Mouse (Mus musculus): ENCODE data around the gene Hcfc2. TPM values are rescaled to one million over a fixed set of nuclear protein-coding genes. Genes with fewer than 3 reads are reported as not detected.

The Hcfc2 gene
- polyA plus RNA-seq, 1 experiment from 2014 or later = 26.3 TPM

GRCm38 (mm10) chr10:82771595-82772170 lies 75.7 kb downstream of the Hcfc2 start:
- Histone ChIP-seq H3K36me3 (ENCODE audit: control insufficient read depth, insufficient read depth, low read length) (no peaks in the 10 kb centered on the region), H3K4me3 (ENCODE audit: low read depth, low read length) (no peak overlapping the region), H3K4me1 (replicated peaks; ENCODE audit: control insufficient read depth, insufficient read depth, low read length) (no peaks in the 10 kb centered on the region), H3K9ac (ENCODE audit: low read length) (no peak overlapping the region), H3K27ac (ENCODE audit: low read depth) (no peak overlapping the region), H3K27me3 (replicated peaks; ENCODE audit: control insufficient read depth, insufficient read depth, low read length) (no peaks in the 10 kb centered on the region), H3K9me3 (ENCODE audit: control insufficient read depth, low read length) (no peaks in the 10 kb centered on the region), H3K4me2 (ENCODE audit: low read length) (no peak overlapping the region)
- 73% methylated on average over 9 of the region's 9 CpGs for WGBS
- no peak for ATAC-seq (replicated peaks; ENCODE audit: low FRiP score, low TSS enrichment, low read depth)
- no peak for DNase-seq (ENCODE audit: low spot score)

- Histone ChIP-seq H3K4me3 (ENCODE audit: low read depth, low read length) (no peak overlapping the region), H3K36me3 (ENCODE audit: control insufficient read depth, insufficient read depth, low read length) (no peaks in the 10 kb centered on the region), H3K9me3 (ENCODE audit: control insufficient read depth, low read length) (no peaks in the 10 kb centered on the region), H3K4me1 (replicated peaks; ENCODE audit: control insufficient read depth, insufficient read depth, low read length) (no peaks in the 10 kb centered on the region), H3K27me3 (replicated peaks; ENCODE audit: control insufficient read depth, insufficient read depth, low read length) (no peaks in the 10 kb centered on the region), H3K4me2 (ENCODE audit: low read length) (no peak overlapping the region), H3K27ac (ENCODE audit: low read depth) (no peak overlapping the region), H3K9ac (ENCODE audit: low read length) (no peak overlapping the region)
- WGBS = 93% methylated on average over 5 of the region's 5 CpGs
- ATAC-seq (replicated peaks; ENCODE audit: low FRiP score, low TSS enrichment, low read depth) (no peak), DNase-seq (ENCODE audit: low spot score) (no peak)
Observed at GRCm38 (mm10) chr10:82774841-82775240, 78.9 kb downstream of the Hcfc2 start.

- H3K9ac ChIP-seq (ENCODE audit: low read length) = no peak overlapping the region
- H3K36me3 ChIP-seq (ENCODE audit: control insufficient read depth, insufficient read depth, low read length) = no peaks in the 10 kb centered on the region
- no peak overlapping the region for H3K4me2 ChIP-seq (ENCODE audit: low read length)
- ATAC-seq (replicated peaks; ENCODE audit: low FRiP score, low TSS enrichment, low read depth) (no peak), DNase-seq (ENCODE audit: low spot score) (no peak)
- 75% methylated on average over 2 of the region's 2 CpGs for WGBS
- no peaks in the 10 kb centered on the region for H3K4me1 ChIP-seq (replicated peaks; ENCODE audit: control insufficient read depth, insufficient read depth, low read length)
- no peaks in the 10 kb centered on the region for H3K9me3 ChIP-seq (ENCODE audit: control insufficient read depth, low read length)
- no peak overlapping the region for H3K4me3 ChIP-seq (ENCODE audit: low read depth, low read length)
- no peaks in the 10 kb centered on the region for H3K27me3 ChIP-seq (replicated peaks; ENCODE audit: control insufficient read depth, insufficient read depth, low read length)
- H3K27ac ChIP-seq (ENCODE audit: low read depth) = no peak overlapping the region
Observed at GRCm38 (mm10) chr10:82777075-82777474, 81.1 kb downstream of the Hcfc2 start.

- H3K27ac ChIP-seq (ENCODE audit: low read depth) = no peak overlapping the region
- H3K9me3 ChIP-seq (ENCODE audit: control insufficient read depth, low read length) = no peaks in the 10 kb centered on the region
- H3K9ac ChIP-seq (ENCODE audit: low read length) = no peak overlapping the region
- ATAC-seq (replicated peaks; ENCODE audit: low FRiP score, low TSS enrichment, low read depth) = peak; percentile 36; the same call in 1 of the 2 replicates
- peak; percentile 59 for DNase-seq (ENCODE audit: low spot score)
- WGBS = 29% methylated on average over 13 of the region's 13 CpGs
- H3K36me3 ChIP-seq (ENCODE audit: control insufficient read depth, insufficient read depth, low read length) = no peaks in the 10 kb centered on the region
- no peak overlapping the region for H3K4me2 ChIP-seq (ENCODE audit: low read length)
- no peaks in the 10 kb centered on the region for H3K27me3 ChIP-seq (replicated peaks; ENCODE audit: control insufficient read depth, insufficient read depth, low read length)
- H3K4me1 ChIP-seq (replicated peaks; ENCODE audit: control insufficient read depth, insufficient read depth, low read length) = no peaks in the 10 kb centered on the region
- H3K4me3 ChIP-seq (ENCODE audit: low read depth, low read length) = no peak overlapping the region
Observed at GRCm38 (mm10) chr10:82777886-82778285, 81.9 kb downstream of the Hcfc2 start.

- Histone ChIP-seq H3K4me3 (ENCODE audit: low read depth, low read length) (no peak overlapping the region), H3K27ac (ENCODE audit: low read depth) (no peak overlapping the region), H3K36me3 (ENCODE audit: control insufficient read depth, insufficient read depth, low read length) (no peaks in the 10 kb centered on the region), H3K27me3 (replicated peaks; ENCODE audit: control insufficient read depth, insufficient read depth, low read length) (no peaks in the 10 kb centered on the region), H3K4me2 (ENCODE audit: low read length) (no peak overlapping the region), H3K4me1 (replicated peaks; ENCODE audit: control insufficient read depth, insufficient read depth, low read length) (no peaks in the 10 kb centered on the region), H3K9me3 (ENCODE audit: control insufficient read depth, low read length) (no peaks in the 10 kb centered on the region), H3K9ac (ENCODE audit: low read length) (no peak overlapping the region)
- ATAC-seq (replicated peaks; ENCODE audit: low FRiP score, low TSS enrichment, low read depth) (no peak), DNase-seq (ENCODE audit: low spot score) (no peak)
- 83% methylated on average over 8 of the region's 8 CpGs for WGBS
Observed at GRCm38 (mm10) chr10:82778791-82779549, 83.0 kb downstream of the Hcfc2 start.

GRCm38 (mm10) chr10:82779831-82780230 lies 83.9 kb downstream of the Hcfc2 start:
- WGBS = 98% methylated on average over 14 of the region's 14 CpGs

GRCm38 (mm10) chr10:82780322-82780721 lies 84.4 kb downstream of the Hcfc2 start:
- ATAC-seq (replicated peaks; ENCODE audit: low FRiP score, low TSS enrichment, low read depth) = no peak

More at GRCm38 (mm10) chr10:82779831-82780230, 83.9 kb downstream of the Hcfc2 start:
- H3K4me2 ChIP-seq (ENCODE audit: low read length) = no peak overlapping the region
- H3K9me3 ChIP-seq (ENCODE audit: control insufficient read depth, low read length) = no peaks in the 10 kb centered on the region
- no peaks in the 10 kb centered on the region for H3K27me3 ChIP-seq (replicated peaks; ENCODE audit: control insufficient read depth, insufficient read depth, low read length)
- no peak overlapping the region for H3K4me3 ChIP-seq (ENCODE audit: low read depth, low read length)
- H3K4me1 ChIP-seq (replicated peaks; ENCODE audit: control insufficient read depth, insufficient read depth, low read length) = no peaks in the 10 kb centered on the region
- no peaks in the 10 kb centered on the region for H3K36me3 ChIP-seq (ENCODE audit: control insufficient read depth, insufficient read depth, low read length)
- no peak overlapping the region for H3K27ac ChIP-seq (ENCODE audit: low read depth)
- DNase-seq (ENCODE audit: low spot score) = no peak
- no peak overlapping the region for H3K9ac ChIP-seq (ENCODE audit: low read length)
- ATAC-seq (replicated peaks; ENCODE audit: low FRiP score, low TSS enrichment, low read depth) = no peak

GRCm38 (mm10) chr10:82780816-82781215 lies 84.9 kb downstream of the Hcfc2 start:
- Histone ChIP-seq H3K4me1 (replicated peaks; ENCODE audit: control insufficient read depth, insufficient read depth, low read length) (no peaks in the 10 kb centered on the region), H3K4me3 (ENCODE audit: low read depth, low read length) (no peak overlapping the region), H3K9ac (ENCODE audit: low read length) (no peak overlapping the region), H3K36me3 (ENCODE audit: control insufficient read depth, insufficient read depth, low read length) (no peaks in the 10 kb centered on the region), H3K27ac (ENCODE audit: low read depth) (no peak overlapping the region), H3K4me2 (ENCODE audit: low read length) (no peak overlapping the region), H3K9me3 (ENCODE audit: control insufficient read depth, low read length) (no peaks in the 10 kb centered on the region), H3K27me3 (replicated peaks; ENCODE audit: control insufficient read depth, insufficient read depth, low read length) (no peaks in the 10 kb centered on the region)
- ATAC-seq (replicated peaks; ENCODE audit: low FRiP score, low TSS enrichment, low read depth) (no peak), DNase-seq (ENCODE audit: low spot score) (no peak)

More at GRCm38 (mm10) chr10:82780322-82780721, 84.4 kb downstream of the Hcfc2 start:
- H3K27ac ChIP-seq (ENCODE audit: low read depth) = no peak overlapping the region
- no peak overlapping the region for H3K4me2 ChIP-seq (ENCODE audit: low read length)
- no peaks in the 10 kb centered on the region for H3K4me1 ChIP-seq (replicated peaks; ENCODE audit: control insufficient read depth, insufficient read depth, low read length)
- no peak overlapping the region for H3K4me3 ChIP-seq (ENCODE audit: low read depth, low read length)
- H3K9ac ChIP-seq (ENCODE audit: low read length) = no peak overlapping the region
- no peaks in the 10 kb centered on the region for H3K9me3 ChIP-seq (ENCODE audit: control insufficient read depth, low read length)
- no peaks in the 10 kb centered on the region for H3K27me3 ChIP-seq (replicated peaks; ENCODE audit: control insufficient read depth, insufficient read depth, low read length)
- no peaks in the 10 kb centered on the region for H3K36me3 ChIP-seq (ENCODE audit: control insufficient read depth, insufficient read depth, low read length)
- 96% methylated on average over 3 of the region's 3 CpGs for WGBS
- DNase-seq (ENCODE audit: low spot score) = no peak

GRCm38 (mm10) chr10:82782472-82782871 lies 86.5 kb downstream of the Hcfc2 start:
- Histone ChIP-seq H3K9ac (ENCODE audit: low read length) (no peak overlapping the region), H3K36me3 (ENCODE audit: control insufficient read depth, insufficient read depth, low read length) (no peaks in the 10 kb centered on the region), H3K9me3 (ENCODE audit: control insufficient read depth, low read length) (no peaks in the 10 kb centered on the region), H3K4me3 (ENCODE audit: low read depth, low read length) (no peak overlapping the region), H3K27ac (ENCODE audit: low read depth) (no peak overlapping the region), H3K27me3 (replicated peaks; ENCODE audit: control insufficient read depth, insufficient read depth, low read length) (no peaks in the 10 kb centered on the region), H3K4me2 (ENCODE audit: low read length) (no peak overlapping the region), H3K4me1 (replicated peaks; ENCODE audit: control insufficient read depth, insufficient read depth, low read length) (no peaks in the 10 kb centered on the region)
- 21% methylated on average over 2 of the region's 2 CpGs for WGBS
- ATAC-seq (replicated peaks; ENCODE audit: low FRiP score, low TSS enrichment, low read depth) = peak; percentile 73
- DNase-seq (ENCODE audit: low spot score) = no peak
